Mouse (Mus musculus): ENCODE results near the gene Lrrfip1. TPM values are rescaled to one million over a fixed set of nuclear protein-coding genes. Genes with fewer than 3 reads are reported as not detected.

Gene Lrrfip1
- polyA plus RNA-seq, 1 experiment from 2014 or later = 45.3 TPM

DNA sequence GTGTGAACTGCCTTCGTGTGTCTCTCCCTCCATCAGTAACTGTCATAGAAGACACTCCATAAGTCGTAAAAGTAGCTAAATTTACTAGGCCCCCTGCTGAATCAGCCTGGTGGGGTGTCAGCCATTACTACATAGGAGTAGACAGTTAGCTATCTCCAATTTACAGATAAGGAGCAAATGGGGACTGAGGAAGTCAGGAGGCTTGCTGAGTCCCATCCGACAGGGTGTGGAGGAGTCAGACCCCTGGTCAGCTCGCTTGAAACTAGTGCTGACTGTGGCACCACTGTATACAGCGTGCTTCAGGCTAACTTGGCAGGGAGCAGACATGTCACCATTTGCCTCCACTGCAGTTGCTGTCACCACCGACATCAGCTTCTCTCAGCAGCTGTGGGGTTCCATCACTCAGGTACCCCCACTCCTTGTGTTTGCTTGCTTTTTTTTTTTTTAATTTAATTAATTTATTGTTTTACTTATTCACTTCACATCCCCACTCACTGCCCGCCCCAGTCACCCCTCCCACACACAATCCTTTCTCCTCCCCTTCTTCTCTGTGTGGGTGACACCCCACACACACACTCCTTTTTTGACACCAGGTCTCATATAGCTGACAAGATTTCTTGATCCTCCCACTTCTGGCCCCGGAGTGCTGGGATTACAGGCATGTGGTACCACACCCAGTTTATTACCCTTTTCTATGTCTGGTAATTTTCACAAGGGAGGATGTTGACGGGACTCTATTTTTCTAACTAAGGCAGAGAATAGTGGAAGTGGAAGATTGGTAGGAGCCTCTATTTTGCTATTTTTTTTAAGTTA lies 61.5 kb downstream of the Lrrfip1 start:
- Histone ChIP-seq H3K4me1 (peaks cover 28% of the 10 kb centered on the region), H3K4me2 (no peak overlapping the region), H3K9me3 (replicated peaks) (no peaks in the 10 kb centered on the region), H3K27ac (replicated peaks) (no peak overlapping the region), H3K4me3 (replicated peaks) (no peak overlapping the region), H3K36me3 (no peaks in the 10 kb centered on the region), H3K27me3 (replicated peaks) (no peaks in the 10 kb centered on the region), H3K9ac (replicated peaks) (no peak overlapping the region)
- ATAC-seq (ENCODE audit: low FRiP score) = no peak
- 53% methylated on average over 9 of the region's 9 CpGs for WGBS

- Histone ChIP-seq H3K9ac (replicated peaks) (no peak overlapping the region), H3K4me2 (no peak overlapping the region), H3K36me3 (no peaks in the 10 kb centered on the region), H3K4me3 (replicated peaks) (no peak overlapping the region), H3K4me1 (peaks cover 28% of the 10 kb centered on the region), H3K27ac (replicated peaks) (no peak overlapping the region), H3K27me3 (replicated peaks) (no peaks in the 10 kb centered on the region), H3K9me3 (replicated peaks) (no peaks in the 10 kb centered on the region)
- WGBS = 83% methylated on average over 4 of the region's 4 CpGs
- no peak for ATAC-seq (ENCODE audit: low FRiP score)
Observed at GRCm38 (mm10) chr1:91061105-91061504, 62.6 kb downstream of the Lrrfip1 start.

- peak; percentile 42 for ATAC-seq (ENCODE audit: low FRiP score)
Observed at GRCm38 (mm10) chr1:91062363-91062762, 63.8 kb downstream of the Lrrfip1 start.

GRCm38 (mm10) chr1:91064053-91064452 lies 65.5 kb downstream of the Lrrfip1 start:
- no peak overlapping the region for H3K4me2 ChIP-seq
- H3K9ac ChIP-seq (replicated peaks) = no peak overlapping the region
- H3K27ac ChIP-seq (replicated peaks) = no peak overlapping the region
- no peaks in the 10 kb centered on the region for H3K9me3 ChIP-seq (replicated peaks)
- WGBS = 82% methylated on average over 2 of the region's 2 CpGs
- ATAC-seq (ENCODE audit: low FRiP score) = no peak
- H3K4me3 ChIP-seq (replicated peaks) = no peak overlapping the region
- no peaks in the 10 kb centered on the region for H3K27me3 ChIP-seq (replicated peaks)
- H3K4me1 ChIP-seq = peaks cover 24% of the 10 kb centered on the region
- H3K36me3 ChIP-seq = no peaks in the 10 kb centered on the region

More at GRCm38 (mm10) chr1:91062363-91062762, 63.8 kb downstream of the Lrrfip1 start:
- Histone ChIP-seq H3K27ac (replicated peaks) (peak overlapping the region; percentile 46; the same call in 1 of the 2 replicates), H3K4me1 (peaks cover 28% of the 10 kb centered on the region), H3K9ac (replicated peaks) (no peak overlapping the region), H3K27me3 (replicated peaks) (no peaks in the 10 kb centered on the region), H3K4me2 (no peak overlapping the region), H3K4me3 (replicated peaks) (no peak overlapping the region), H3K36me3 (no peaks in the 10 kb centered on the region), H3K9me3 (replicated peaks) (no peaks in the 10 kb centered on the region)
- WGBS = 22% methylated on average over 5 of the region's 5 CpGs

GRCm38 (mm10) chr1:91064903-91065525 lies 66.5 kb downstream of the Lrrfip1 start:
- ATAC-seq (ENCODE audit: low FRiP score) = no peak
- no peak overlapping the region for H3K4me2 ChIP-seq
- WGBS = 89% methylated on average over 11 of the region's 11 CpGs

GRCm38 (mm10) chr1:91066061-91066460 lies 67.5 kb downstream of the Lrrfip1 start:
- no peak for ATAC-seq (ENCODE audit: low FRiP score)
- Histone ChIP-seq H3K36me3 (no peaks in the 10 kb centered on the region), H3K4me3 (replicated peaks) (no peak overlapping the region), H3K27me3 (replicated peaks) (no peaks in the 10 kb centered on the region), H3K4me2 (no peak overlapping the region), H3K9me3 (replicated peaks) (no peaks in the 10 kb centered on the region), H3K27ac (replicated peaks) (no peak overlapping the region), H3K4me1 (peaks cover 17% of the 10 kb centered on the region), H3K9ac (replicated peaks) (no peak overlapping the region)
- WGBS = 98% methylated on average over 6 of the region's 6 CpGs

More at GRCm38 (mm10) chr1:91064903-91065525, 66.5 kb downstream of the Lrrfip1 start:
- Histone ChIP-seq H3K9me3 (replicated peaks) (no peaks in the 10 kb centered on the region), H3K4me3 (replicated peaks) (no peak overlapping the region), H3K27ac (replicated peaks) (no peak overlapping the region), H3K4me1 (peaks cover 21% of the 10 kb centered on the region), H3K9ac (replicated peaks) (no peak overlapping the region), H3K36me3 (no peaks in the 10 kb centered on the region), H3K27me3 (replicated peaks) (no peaks in the 10 kb centered on the region)

DNA sequence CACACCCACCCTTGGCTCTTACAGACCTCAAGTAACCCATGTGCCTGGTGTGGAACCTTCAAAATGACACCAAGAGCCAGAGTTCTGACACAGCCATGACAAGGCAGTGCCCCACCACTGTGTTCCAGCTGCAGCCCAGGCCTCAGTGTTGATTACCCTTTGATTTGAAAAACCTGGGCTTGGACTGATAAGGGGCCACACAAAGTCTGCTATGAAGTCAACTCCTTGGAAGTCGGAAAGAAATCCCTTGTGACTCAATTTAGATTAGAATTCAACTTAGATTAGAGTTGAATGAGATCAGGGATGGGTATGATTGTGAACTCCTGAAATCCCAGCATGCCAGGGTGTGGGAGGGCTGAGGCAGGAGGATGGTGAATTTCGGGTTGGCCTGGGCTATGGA lies 68.1 kb downstream of the Lrrfip1 start:
- Histone ChIP-seq H3K4me2 (no peak overlapping the region), H3K9ac (replicated peaks) (no peak overlapping the region), H3K9me3 (replicated peaks) (no peaks in the 10 kb centered on the region), H3K36me3 (no peaks in the 10 kb centered on the region), H3K4me3 (replicated peaks) (no peak overlapping the region), H3K27ac (replicated peaks) (no peak overlapping the region), H3K27me3 (replicated peaks) (no peaks in the 10 kb centered on the region), H3K4me1 (peaks cover 16% of the 10 kb centered on the region)
- 94% methylated on average over 2 of the region's 2 CpGs for WGBS
- no peak for ATAC-seq (ENCODE audit: low FRiP score)

DNA sequence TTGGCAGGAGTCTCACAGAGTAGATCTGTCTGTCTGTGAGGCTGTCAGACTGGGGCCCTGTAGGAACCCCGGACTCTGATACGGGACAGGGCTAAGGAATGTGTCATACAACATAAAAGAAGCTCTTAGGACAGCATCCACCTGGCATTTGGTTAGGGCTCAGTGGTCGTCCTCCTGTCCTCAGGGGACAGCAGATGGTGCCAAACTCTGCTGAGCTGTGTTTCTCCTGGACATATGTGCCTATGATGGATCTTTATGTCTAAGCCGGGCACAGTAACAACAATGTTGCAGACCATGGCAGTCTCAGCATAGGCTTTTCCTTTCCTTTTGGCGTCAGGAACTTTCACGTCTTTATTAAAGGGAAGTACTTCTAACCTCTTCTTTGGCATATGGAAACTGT lies 69.2 kb downstream of the Lrrfip1 start:
- ATAC-seq (ENCODE audit: low FRiP score) = no peak
- 77% methylated on average over 6 of the region's 6 CpGs for WGBS
- Histone ChIP-seq H3K4me2 (no peak overlapping the region), H3K27ac (replicated peaks) (no peak overlapping the region), H3K9me3 (replicated peaks) (no peaks in the 10 kb centered on the region), H3K36me3 (no peaks in the 10 kb centered on the region), H3K27me3 (replicated peaks) (no peaks in the 10 kb centered on the region), H3K4me1 (peaks cover 4% of the 10 kb centered on the region; the same call in 1 of the 2 replicates), H3K9ac (replicated peaks) (no peak overlapping the region), H3K4me3 (replicated peaks) (no peak overlapping the region)

GRCm38 (mm10) chr1:91069575-91069974 lies 71.0 kb downstream of the Lrrfip1 start:
- Histone ChIP-seq H3K9me3 (replicated peaks) (no peaks in the 10 kb centered on the region), H3K4me2 (no peak overlapping the region), H3K9ac (replicated peaks) (no peak overlapping the region), H3K27ac (replicated peaks) (no peak overlapping the region), H3K36me3 (no peaks in the 10 kb centered on the region), H3K4me1 (no peaks in the 10 kb centered on the region), H3K27me3 (replicated peaks) (no peaks in the 10 kb centered on the region), H3K4me3 (replicated peaks) (no peak overlapping the region)
- 87% methylated on average over 6 of the region's 6 CpGs for WGBS
- no peak for ATAC-seq (ENCODE audit: low FRiP score)

DNA sequence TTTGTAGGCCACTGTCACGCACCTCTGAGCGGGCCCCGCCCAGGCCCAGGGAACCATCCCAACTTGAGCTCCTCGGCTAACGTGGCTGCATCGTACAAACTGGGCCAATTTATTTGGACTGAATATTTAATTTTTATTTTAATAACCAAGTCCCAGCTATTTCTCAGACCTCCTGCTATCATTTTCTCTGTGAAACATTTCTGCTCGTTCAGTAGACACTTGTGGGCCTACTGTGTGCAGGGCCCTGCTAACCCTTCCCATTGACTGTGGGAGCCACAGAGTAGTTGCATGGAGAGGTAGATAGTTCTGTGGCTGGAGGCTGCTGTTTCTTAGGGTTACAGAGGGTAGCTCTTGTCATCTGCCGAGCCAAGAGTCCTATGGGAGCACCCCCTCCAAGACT lies 72.0 kb downstream of the Lrrfip1 start:
- Histone ChIP-seq H3K9ac (replicated peaks) (no peak overlapping the region), H3K36me3 (no peaks in the 10 kb centered on the region), H3K4me3 (replicated peaks) (no peak overlapping the region), H3K27me3 (replicated peaks) (no peaks in the 10 kb centered on the region), H3K4me1 (no peaks in the 10 kb centered on the region), H3K4me2 (no peak overlapping the region), H3K27ac (replicated peaks) (no peak overlapping the region), H3K9me3 (replicated peaks) (no peaks in the 10 kb centered on the region)
- no peak for ATAC-seq (ENCODE audit: low FRiP score)
- 95% methylated on average over 8 of the region's 8 CpGs for WGBS

DNA sequence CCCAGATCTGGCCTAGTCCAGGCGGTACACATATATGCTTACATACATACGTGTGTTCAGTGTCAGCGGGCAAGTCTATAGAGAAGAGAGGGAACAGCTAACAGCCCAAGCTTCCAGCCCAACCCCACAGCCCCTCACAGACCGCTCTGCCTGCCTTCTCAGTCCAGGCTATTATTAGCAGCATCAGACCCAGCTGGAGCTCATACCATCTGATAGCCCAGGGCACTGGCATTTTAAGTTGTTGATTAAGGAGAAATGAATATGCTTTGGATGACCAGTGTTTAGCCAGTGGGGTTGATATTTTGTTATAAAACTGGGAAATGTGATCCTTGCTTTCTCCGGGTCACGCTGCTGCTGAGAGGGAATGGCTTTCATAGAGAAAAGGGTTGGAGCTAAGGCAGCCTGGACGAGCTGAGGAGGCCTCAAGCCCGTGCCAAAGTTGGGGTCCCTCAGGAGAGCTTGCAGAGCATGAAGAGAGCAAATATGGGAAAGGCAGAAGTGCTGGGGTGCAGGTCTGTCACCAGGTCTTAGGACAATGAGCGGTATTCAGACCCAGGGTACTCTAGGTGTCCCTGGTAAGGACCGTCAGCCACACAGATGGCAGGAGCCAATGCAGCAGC lies 73.2 kb downstream of the Lrrfip1 start:
- H3K4me2 ChIP-seq = no peak overlapping the region
- no peak overlapping the region for H3K27ac ChIP-seq (replicated peaks)
- no peaks in the 10 kb centered on the region for H3K27me3 ChIP-seq (replicated peaks)
- H3K9me3 ChIP-seq (replicated peaks) = no peaks in the 10 kb centered on the region
- no peaks in the 10 kb centered on the region for H3K36me3 ChIP-seq
- H3K4me3 ChIP-seq (replicated peaks) = no peak overlapping the region
- no peaks in the 10 kb centered on the region; the same call in 1 of the 2 replicates for H3K4me1 ChIP-seq
- no peak for ATAC-seq (ENCODE audit: low FRiP score)
- H3K9ac ChIP-seq (replicated peaks) = no peak overlapping the region
- WGBS = 79% methylated on average over 10 of the region's 10 CpGs

GRCm38 (mm10) chr1:91076946-91077345 lies 78.4 kb downstream of the Lrrfip1 start:
- Histone ChIP-seq H3K27me3 (replicated peaks) (no peaks in the 10 kb centered on the region), H3K36me3 (no peaks in the 10 kb centered on the region), H3K9ac (replicated peaks) (no peak overlapping the region), H3K4me2 (no peak overlapping the region), H3K4me3 (replicated peaks) (no peak overlapping the region), H3K27ac (replicated peaks) (no peak overlapping the region), H3K9me3 (replicated peaks) (no peaks in the 10 kb centered on the region), H3K4me1 (peaks cover 16% of the 10 kb centered on the region)
- WGBS = 52% methylated on average over 8 of the region's 8 CpGs
- no peak for ATAC-seq (ENCODE audit: low FRiP score)
